Mouse (Mus musculus) E14TG2a.4 (cell line): ENCODE data around the gene Lrba.

Experiments
- CTCF ChIP-seq: conservative IDR thresholded peaks from 2 replicates; pipeline ENCODE4 v1.5.1; 2014; ENCODE audit warnings: low read length
- NANOG ChIP-seq: IDR thresholded peaks from 2 replicates; pipeline ENCODE4 v1.6.1; 2014; ENCODE audit warnings: borderline replicate concordance, low read length, mixed read lengths
- POU5F1 ChIP-seq: IDR thresholded peaks from 2 replicates; pipeline ENCODE4 v1.6.1; 2014; ENCODE audit warnings: low read length, borderline replicate concordance

DNA sequence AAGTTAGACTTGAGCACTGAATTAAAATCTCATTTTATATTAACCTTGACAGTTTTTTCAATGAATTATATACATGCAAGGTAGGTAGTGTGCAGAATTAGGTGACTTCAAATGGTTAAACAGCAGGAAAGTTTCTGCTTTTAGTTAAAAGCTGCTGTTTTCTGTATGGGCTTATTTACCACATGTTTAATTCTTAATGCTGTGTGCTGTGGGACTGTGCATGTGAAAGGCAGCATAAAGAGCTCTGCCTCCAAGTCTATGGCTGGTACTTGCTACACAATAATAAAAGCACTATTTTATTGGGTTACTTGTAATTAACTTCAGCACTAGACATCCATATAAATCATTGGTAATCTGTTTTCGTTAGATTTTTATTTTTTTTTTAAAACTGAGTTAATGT, 160.6 kb downstream of the Lrba start:
- TF ChIP-seq CTCF (no peak), NANOG (no peak), POU5F1 (no peak)
